Mouse (Mus musculus) kidney, embryonic 16.5 days (tissue): ENCODE data around the gene Krt76. TPM values are rescaled to one million over a fixed set of nuclear protein-coding genes. Genes with fewer than 3 reads are reported as not detected.

Source experiments
- ATAC-seq: fragments of 200-750 bp; cut with Nextera tagmentation; 2 replicates; pipeline ENCODE4 v1.8.0; 2017; ENCODE audit warnings: moderate TSS enrichment; ENCODE audit not compliant: low FRiP score, low TSS enrichment
- H3K27ac ChIP-seq: fragments of 300-500 bp; sonication (generic); 2 replicates; pipeline ENCODE4 v1.5.1; 2014; ENCODE audit warnings: low read length
- H3K27me3 ChIP-seq: fragments of 300-500 bp; sonication (generic); 2 replicates; pipeline ENCODE4 v1.6.1; 2014; ENCODE audit warnings: low read length, control low read depth, mixed read lengths; ENCODE audit not compliant: insufficient read depth
- H3K36me3 ChIP-seq: fragments of 300-500 bp; sonication (generic); 2 replicates; pipeline ENCODE4 v1.6.1; 2014; ENCODE audit warnings: low read length, control low read depth, mixed read lengths; ENCODE audit not compliant: insufficient read depth
- H3K4me1 ChIP-seq: fragments of 300-500 bp; sonication (generic); 2 replicates; pipeline ENCODE4 v1.6.1; 2014; ENCODE audit warnings: low read length, control low read depth, mixed read lengths; ENCODE audit not compliant: insufficient read depth
- H3K4me2 ChIP-seq: fragments of 300-500 bp; sonication (generic); replicated peaks from 2 replicates; pipeline ENCODE4 v1.6.1; 2014; ENCODE audit warnings: low read depth, low read length
- H3K4me3 ChIP-seq: fragments of 300-500 bp; sonication (generic); 2 replicates; pipeline ENCODE4 v1.5.1; 2014; ENCODE audit warnings: mild to moderate bottlenecking, low read length
- H3K9ac ChIP-seq: fragments of 300-500 bp; sonication (generic); replicated peaks from 2 replicates; pipeline ENCODE4 v1.6.1; 2014; ENCODE audit warnings: low read length
- H3K9me3 ChIP-seq: fragments of 300-500 bp; sonication (generic); 2 replicates; pipeline ENCODE4 v1.6.1; 2016; ENCODE audit warnings: low read length, control low read depth
- WGBS: fragments of 180-500 bp; shearing (Covaris S2); extraction: QIAGEN DNeasy Blood & Tissue Kit; methylation state at CpG from one replicate; pipeline ENCODE4 v1.1.7; 2014; 5-methylcytosine and 5-hydroxymethylcytosine counted together
- polyA plus RNA-seq: library from polyadenylated mRNA; unstranded; fragments of >200 nt; fragmentation: Nextera tagmentation; extraction: Ambion mirVana; gene quantifications from 2 replicates; pipeline ENCODE4 v1.2.1, GENCODE M21; 2015

Gene Krt76
- polyA plus RNA-seq, 1 experiment from 2014 or later: not detected

GRCm38 (mm10) chr15:101869431-101869830 lies 23.3 kb downstream of the Krt76 start, which contains the start of gene Krt77:
Gene Krt77, minus strand, starts transcription at chr15:101869705.
- H3K4me1 ChIP-seq: no peaks in the 10 kb centered on the region
- H3K4me3 ChIP-seq: no peak within 1 kb of the TSS
- H3K27ac ChIP-seq: no peak within 1 kb of the TSS
- ATAC-seq: no peak
- H3K36me3 ChIP-seq: no peaks in the 10 kb centered on the region
- no peak within 1 kb of the TSS for H3K4me2 ChIP-seq
- WGBS: 44% methylated on average over 6 of the region's 6 CpGs
- H3K9ac ChIP-seq: no peak within 1 kb of the TSS
- H3K9me3 ChIP-seq: no peaks in the 10 kb centered on the region
- no peaks in the 10 kb centered on the region; the same call in 1 of the 2 replicates for H3K27me3 ChIP-seq

GRCm38 (mm10) chr15:101866754-101867153 lies 26.0 kb downstream of the Krt76 start:
- ATAC-seq: no peak

GRCm38 (mm10) chr15:101860421-101861130 lies 32.1 kb downstream of the Krt76 start:
- H3K4me2 ChIP-seq: peak overlapping the region; percentile 65
- peaks cover 9% of the 10 kb centered on the region for H3K4me1 ChIP-seq
- peaks cover 30% of the 10 kb centered on the region for H3K27me3 ChIP-seq
- H3K27ac ChIP-seq: no peak overlapping the region
- ATAC-seq: no peak
- no peaks in the 10 kb centered on the region for H3K36me3 ChIP-seq
- H3K9me3 ChIP-seq: no peaks in the 10 kb centered on the region
- no peak overlapping the region for H3K4me3 ChIP-seq
- WGBS: 48% methylated on average over 13 of the region's 13 CpGs
- no peak overlapping the region for H3K9ac ChIP-seq

More at GRCm38 (mm10) chr15:101866754-101867153, 26.0 kb downstream of the Krt76 start:
- no peaks in the 10 kb centered on the region for H3K4me1 ChIP-seq
- no peak overlapping the region for H3K4me2 ChIP-seq
- no peak overlapping the region for H3K4me3 ChIP-seq
- H3K27me3 ChIP-seq: no peaks in the 10 kb centered on the region
- H3K36me3 ChIP-seq: no peaks in the 10 kb centered on the region
- H3K27ac ChIP-seq: no peak overlapping the region
- no peaks in the 10 kb centered on the region for H3K9me3 ChIP-seq
- WGBS: 78% methylated on average over 7 of the region's 7 CpGs
- H3K9ac ChIP-seq: no peak overlapping the region

- WGBS: 0% methylated on average over 33 of the region's 33 CpGs
- H3K27me3 ChIP-seq: peaks cover 30% of the 10 kb centered on the region
- ATAC-seq: no peak
- no peaks in the 10 kb centered on the region for H3K9me3 ChIP-seq
- no peak overlapping the region for H3K27ac ChIP-seq
- peak overlapping the region; percentile 65 for H3K4me2 ChIP-seq
- H3K4me1 ChIP-seq: peaks cover 9% of the 10 kb centered on the region
- peak overlapping the region; percentile 52 for H3K9ac ChIP-seq
- H3K36me3 ChIP-seq: no peaks in the 10 kb centered on the region
- peak overlapping the region; percentile 37 for H3K4me3 ChIP-seq
Observed at GRCm38 (mm10) chr15:101859735-101860170, 33.0 kb downstream of the Krt76 start.

- ATAC-seq: 0 out of 2 replicates have a peak, but pooled peaks have one; percentile 14
- no peaks in the 10 kb centered on the region for H3K9me3 ChIP-seq
- H3K36me3 ChIP-seq: no peaks in the 10 kb centered on the region
- no peak overlapping the region for H3K27ac ChIP-seq
- peak overlapping the region; percentile 65 for H3K4me2 ChIP-seq
- H3K4me1 ChIP-seq: peaks cover 9% of the 10 kb centered on the region
- WGBS: 5% methylated on average over 11 of the region's 11 CpGs
- H3K27me3 ChIP-seq: peaks cover 36% of the 10 kb centered on the region
- H3K9ac ChIP-seq: no peak overlapping the region; the same call in 1 of the 2 replicates
- peak overlapping the region; percentile 37; the same call in 1 of the 2 replicates for H3K4me3 ChIP-seq
Observed at GRCm38 (mm10) chr15:101858673-101859425, 33.9 kb downstream of the Krt76 start.

- Histone ChIP-seq H3K4me2 (no peak overlapping the region), H3K36me3 (no peaks in the 10 kb centered on the region), H3K9me3 (no peaks in the 10 kb centered on the region), H3K4me3 (no peak overlapping the region), H3K27me3 (peaks cover 41% of the 10 kb centered on the region), H3K9ac (no peak overlapping the region), H3K27ac (no peak overlapping the region), H3K4me1 (peaks cover 9% of the 10 kb centered on the region)
- 31% methylated on average over 5 of the region's 5 CpGs for WGBS
- ATAC-seq: no peak
Observed at GRCm38 (mm10) chr15:101856696-101857095, 36.0 kb downstream of the Krt76 start.

- H3K27me3 ChIP-seq: peaks cover 39% of the 10 kb centered on the region
- no peaks in the 10 kb centered on the region for H3K9me3 ChIP-seq
- no peak overlapping the region for H3K4me2 ChIP-seq
- H3K27ac ChIP-seq: no peak overlapping the region
- H3K9ac ChIP-seq: no peak overlapping the region
- H3K4me3 ChIP-seq: no peak overlapping the region
- no peak for ATAC-seq
- 75% methylated on average over 3 of the region's 3 CpGs for WGBS
- H3K4me1 ChIP-seq: peaks cover 9% of the 10 kb centered on the region
- no peaks in the 10 kb centered on the region for H3K36me3 ChIP-seq
Observed at GRCm38 (mm10) chr15:101855732-101856131, 37.0 kb downstream of the Krt76 start.

GRCm38 (mm10) chr15:101854294-101854693 lies 38.4 kb downstream of the Krt76 start:
- Histone ChIP-seq H3K4me3 (no peak overlapping the region), H3K27ac (no peak overlapping the region), H3K9ac (no peak overlapping the region), H3K4me2 (no peak overlapping the region), H3K4me1 (peaks cover 4% of the 10 kb centered on the region), H3K36me3 (no peaks in the 10 kb centered on the region), H3K9me3 (no peaks in the 10 kb centered on the region), H3K27me3 (peaks cover 27% of the 10 kb centered on the region; the same call in 1 of the 2 replicates)
- no peak for ATAC-seq
- 42% methylated on average over 5 of the region's 5 CpGs for WGBS

GRCm38 (mm10) chr15:101852571-101852970 lies 40.1 kb downstream of the Krt76 start:
- H3K27ac ChIP-seq: no peak overlapping the region
- H3K9ac ChIP-seq: no peak overlapping the region
- H3K36me3 ChIP-seq: no peaks in the 10 kb centered on the region
- 25% methylated on average over 5 of the region's 5 CpGs for WGBS
- no peaks in the 10 kb centered on the region for H3K4me1 ChIP-seq
- H3K4me2 ChIP-seq: no peak overlapping the region
- peaks cover 17% of the 10 kb centered on the region; the same call in 1 of the 2 replicates for H3K27me3 ChIP-seq
- no peak overlapping the region for H3K4me3 ChIP-seq
- no peak for ATAC-seq
- no peaks in the 10 kb centered on the region for H3K9me3 ChIP-seq
